Mouse (Mus musculus): Measurements from ENCODE around the gene Dnajc4. TPM values are rescaled to one million over a fixed set of nuclear protein-coding genes. Genes with fewer than 3 reads are reported as not detected.

Dnajc4 gene
- total RNA-seq (2021): 10 to 100 TPM; 14.0 to 17.7 TPM

DNA sequence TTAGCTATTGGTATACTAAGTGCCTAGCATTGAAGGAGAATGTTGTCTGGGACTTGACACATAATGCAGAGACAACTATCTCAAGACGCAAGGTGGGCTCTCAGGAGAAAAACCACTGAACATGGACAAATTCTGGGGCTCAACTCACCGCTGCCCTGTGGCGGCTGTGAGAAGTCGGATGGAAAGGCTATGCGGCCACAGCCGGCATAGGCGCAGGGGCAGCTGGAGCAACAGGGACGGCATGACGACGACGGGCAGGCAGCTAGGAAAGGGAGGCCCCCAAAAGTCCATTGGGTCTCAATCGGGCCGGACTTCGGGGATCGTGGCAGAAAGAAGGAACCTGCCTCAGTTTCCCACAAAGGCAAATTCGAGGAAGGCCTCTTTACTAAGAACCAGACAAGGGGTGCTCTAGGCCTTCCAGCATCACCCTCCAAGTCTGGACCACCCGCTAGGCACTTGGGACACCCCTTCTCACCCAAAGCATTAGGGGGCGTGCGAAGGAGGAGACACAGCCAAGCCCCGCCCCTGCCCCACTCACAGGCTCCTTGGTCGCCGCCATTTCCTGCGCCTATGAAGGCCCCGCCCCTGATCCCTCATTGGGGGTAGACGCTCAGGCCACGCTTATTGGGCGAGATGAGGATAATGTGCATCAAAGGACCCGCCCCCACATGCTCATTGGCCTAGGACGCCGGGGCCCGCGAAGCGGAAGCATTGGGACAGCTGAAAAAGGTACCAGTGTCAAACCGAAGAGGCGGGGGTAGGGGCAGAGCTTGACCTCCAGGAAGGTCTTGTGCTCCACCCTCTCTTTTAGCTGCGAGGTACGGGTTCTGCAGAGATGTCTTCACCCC lies at the start of gene Dnajc4:
Dnajc4 (minus strand) TSS at position 562 of the 848 bp plus-strand sequence.
- DNase-seq: peak; percentile 98
- intact Hi-C loops (cut with DNase I): no loop called here

DNA sequence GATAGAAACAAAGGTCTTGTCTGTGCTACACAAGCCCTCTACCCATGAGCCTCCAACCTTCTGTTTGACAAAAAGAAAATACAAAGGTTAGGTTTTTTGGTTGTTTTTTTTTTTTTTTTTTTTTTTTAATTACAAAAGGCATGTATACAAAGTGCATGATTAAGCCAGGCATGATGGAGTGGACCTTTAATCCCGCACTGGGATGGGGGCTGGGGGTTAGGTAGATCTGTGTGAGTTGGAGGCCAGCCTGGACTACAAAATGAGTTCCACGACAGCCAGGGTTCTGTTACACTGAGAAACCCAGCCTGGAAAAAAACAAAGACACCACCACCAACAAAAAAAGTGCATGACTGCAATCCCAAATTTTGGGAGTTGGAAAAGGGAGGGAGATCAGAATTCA lies 48.8 kb upstream of the Dnajc4 start:
- DNase-seq: no peak
- intact Hi-C loops (cut with DNase I): no loop called here

DNA sequence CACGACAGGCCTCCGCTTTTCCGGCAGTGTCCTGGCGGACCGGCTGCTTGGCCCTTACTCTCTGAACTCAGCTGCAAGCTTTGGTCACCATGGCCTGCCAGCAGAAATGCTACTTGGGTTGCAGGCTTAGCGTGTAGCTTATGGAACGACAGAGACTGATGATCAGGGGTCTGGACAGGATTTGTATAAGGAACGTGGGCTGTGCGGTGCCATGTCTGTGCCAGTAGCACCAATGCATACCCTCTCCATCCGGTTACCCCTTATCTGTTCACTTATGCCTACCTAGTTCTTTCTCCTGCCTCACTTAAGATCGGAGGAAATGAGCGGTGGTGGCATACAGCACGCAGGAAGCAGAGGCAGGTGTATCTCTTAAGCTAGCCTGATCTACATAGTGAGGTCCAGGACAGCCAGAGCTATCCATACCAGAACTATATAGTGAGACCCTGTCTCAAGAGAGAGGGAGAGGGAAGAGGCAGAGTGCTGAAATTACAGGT lies 48.3 kb upstream of the Dnajc4 start:
- DNase-seq: no peak
- intact Hi-C loops (cut with DNase I): no loop called here

DNA sequence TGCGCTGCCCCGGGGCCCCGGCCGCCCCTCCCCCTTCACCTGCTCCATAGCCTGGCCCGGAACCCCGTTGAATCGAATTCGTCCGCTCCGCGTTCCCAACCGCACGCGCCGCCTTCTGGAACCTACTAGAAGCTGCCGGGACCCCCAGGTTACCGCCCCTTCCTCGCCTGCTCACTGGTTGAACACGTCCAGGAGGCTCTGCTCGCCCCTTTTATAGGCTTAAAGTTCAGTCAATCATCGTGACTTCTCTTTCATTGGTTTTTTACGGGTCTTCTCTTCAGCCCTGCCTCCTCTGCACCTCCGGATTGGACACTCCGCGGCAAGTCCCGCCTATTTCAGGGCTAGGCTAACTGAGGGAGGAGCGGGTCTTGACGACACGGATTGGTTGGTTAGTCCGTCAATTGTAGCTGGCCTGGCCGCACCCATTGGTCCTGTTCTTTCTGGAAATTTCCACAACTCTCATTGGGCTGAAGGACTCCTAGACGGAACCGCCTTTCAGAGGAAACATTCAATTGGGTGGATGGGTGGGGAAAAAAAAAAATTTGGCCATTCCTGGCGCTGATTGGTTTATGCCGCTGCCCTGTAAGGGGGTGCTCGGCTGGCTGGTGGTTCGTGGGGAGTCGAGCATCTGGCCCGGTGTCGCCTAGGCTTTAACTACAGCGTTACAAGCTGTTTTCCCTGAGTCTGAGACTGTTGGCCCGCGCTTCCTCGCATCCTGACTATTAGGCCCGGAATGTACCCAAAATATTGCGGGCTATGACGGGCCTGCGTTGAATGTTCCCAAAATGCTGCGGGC lies 47.7 kb upstream of the Dnajc4 start, which contains the start of gene Stip1:
Stip1 (minus strand) TSS at position 127 of the 796 bp plus-strand sequence.
- DNase-seq: peak; percentile 99
- intact Hi-C loops (cut with DNase I): no loop called here

DNA sequence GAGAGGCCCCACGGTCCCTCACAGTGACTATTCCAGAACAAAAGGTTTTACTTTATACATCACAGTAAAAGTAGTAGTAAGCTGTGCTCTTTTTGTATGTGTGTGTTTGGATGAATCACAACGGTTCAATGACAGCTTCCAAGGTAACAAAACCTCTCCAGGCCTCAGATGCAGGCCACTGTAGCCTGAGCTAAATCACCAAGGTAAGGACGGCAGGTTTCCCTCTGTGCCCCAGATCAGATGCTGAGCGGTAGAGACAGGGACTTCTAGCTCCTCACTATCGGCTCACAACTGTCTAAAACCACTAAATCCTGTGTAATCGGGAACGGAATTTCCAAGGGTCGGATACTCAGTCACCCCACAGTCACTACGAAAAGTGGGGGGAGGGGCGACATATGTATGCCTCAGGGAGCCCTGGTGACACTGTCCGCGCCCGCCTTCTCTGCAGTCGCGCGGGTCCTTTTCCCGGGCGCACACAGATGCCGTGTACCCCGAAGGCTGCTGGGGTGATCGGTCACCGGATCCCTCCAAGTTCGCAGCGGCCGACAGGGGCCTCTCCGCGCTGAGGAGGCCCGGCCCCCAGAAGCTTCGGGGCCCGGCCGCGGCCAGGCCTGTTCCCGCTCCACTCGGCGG lies 46.8 kb upstream of the Dnajc4 start:
- DNase-seq: peak; percentile 72
- intact Hi-C loops (cut with DNase I): no loop called here

DNA sequence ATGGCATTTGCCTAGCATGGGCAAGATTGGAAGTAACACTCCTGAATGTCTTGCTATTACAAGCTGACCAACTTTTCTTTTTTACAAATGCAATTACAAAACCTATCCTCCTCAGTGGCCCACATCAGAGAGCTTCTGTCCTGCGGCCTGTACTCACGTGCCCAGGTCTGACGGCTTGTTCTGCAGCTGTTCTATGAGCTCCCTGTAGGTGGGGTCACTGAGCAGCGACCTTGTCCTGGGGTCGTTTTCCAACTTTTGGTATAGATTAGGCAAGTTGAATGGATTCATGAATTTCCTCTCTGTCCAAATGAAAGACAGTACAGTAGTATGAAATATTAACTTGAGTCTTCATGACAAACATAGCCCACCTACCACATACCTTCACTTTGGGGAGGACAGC lies 41.6 kb upstream of the Dnajc4 start:
- DNase-seq: no peak
- intact Hi-C loops (cut with DNase I): no loop called here

DNA sequence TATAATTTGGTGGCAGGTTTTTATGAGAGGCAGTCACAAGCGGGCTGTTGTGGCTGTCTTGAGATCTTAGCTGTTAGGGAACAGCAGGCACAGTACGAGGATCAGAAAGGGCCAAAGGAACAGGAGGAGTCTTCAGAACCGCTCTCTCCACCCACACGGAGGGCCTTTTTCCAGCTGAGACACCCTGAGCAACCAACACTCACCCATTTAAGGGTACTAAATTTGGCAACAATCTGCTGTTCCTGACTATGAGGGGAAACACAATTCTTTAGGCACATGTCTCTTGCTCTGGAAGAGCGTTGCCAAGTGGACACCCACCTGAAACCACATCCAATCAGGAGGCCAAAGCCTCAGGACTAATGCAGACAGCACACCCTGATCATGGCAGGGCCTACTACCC lies 37.2 kb upstream of the Dnajc4 start:
- DNase-seq: no peak
- intact Hi-C loops (cut with DNase I): no loop called here

DNA sequence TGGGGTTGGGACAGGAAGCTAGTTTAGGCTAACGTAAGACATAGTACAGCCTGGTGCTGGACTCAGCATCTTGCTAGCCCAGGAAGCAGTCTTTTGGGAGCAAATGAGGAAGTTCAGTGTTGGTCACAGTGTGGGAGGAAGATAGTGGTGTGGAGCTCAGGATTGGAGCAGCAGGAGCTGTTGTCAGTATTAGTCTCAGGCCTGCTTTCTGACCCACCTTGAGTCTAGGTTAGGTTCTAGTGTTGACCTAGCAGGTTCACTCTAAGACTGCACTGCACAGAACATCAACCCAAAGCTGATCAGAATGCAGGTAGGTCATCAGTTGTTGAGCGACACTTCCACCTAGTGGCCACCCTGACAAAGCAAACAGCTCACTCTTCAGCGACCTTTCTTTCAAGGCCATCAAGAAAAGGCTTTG lies 27.9 kb upstream of the Dnajc4 start:
- DNase-seq: peak; percentile 45
- intact Hi-C loops (cut with DNase I): no loop called here

DNA sequence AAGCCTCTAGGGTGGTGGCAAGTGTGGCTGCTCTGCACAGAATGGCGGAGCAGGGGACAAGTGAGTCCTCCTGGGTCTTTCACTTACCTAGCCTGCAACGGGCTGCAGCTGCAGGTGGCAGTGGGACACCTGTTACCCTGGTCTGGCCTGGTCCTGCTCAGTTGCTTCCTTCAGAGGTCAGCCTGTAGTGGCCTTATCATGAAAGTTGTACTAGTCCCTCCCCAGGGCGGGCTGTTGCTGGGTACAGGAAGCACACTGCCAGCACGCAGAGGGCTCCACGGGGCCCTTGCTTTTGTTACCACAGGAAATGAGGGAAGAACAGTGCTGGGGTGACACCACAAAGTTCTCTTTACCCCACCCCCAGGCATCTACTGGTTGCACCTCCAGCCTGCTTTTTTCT lies 26.8 kb upstream of the Dnajc4 start, which contains the start of gene Fermt3:
Fermt3 (minus strand) TSS at position 279 of the 400 bp plus-strand sequence.
- no peak for DNase-seq
- intact Hi-C loops (cut with DNase I): no loop called here

DNA sequence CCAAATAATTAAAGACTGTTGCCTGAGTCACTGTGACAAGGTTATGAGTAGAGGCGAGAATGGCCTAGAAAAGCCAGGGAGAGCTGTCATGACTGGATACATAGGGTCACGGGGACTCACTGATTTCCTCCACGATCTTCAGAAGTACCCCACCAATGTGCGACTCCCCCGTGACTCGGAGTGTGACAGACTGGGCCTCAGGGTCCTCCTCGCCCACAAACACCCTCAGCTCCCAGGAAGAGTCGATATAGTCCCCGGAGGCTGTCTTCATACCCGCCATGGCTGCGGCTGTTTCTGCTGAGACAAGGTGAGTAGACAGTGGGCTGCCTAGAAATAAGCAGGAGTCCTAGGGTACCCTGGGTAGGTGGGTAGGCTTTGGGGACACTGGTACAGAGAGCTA lies 26.2 kb upstream of the Dnajc4 start:
- intact Hi-C loops (cut with DNase I): no loop called here
- DNase-seq: no peak

DNA sequence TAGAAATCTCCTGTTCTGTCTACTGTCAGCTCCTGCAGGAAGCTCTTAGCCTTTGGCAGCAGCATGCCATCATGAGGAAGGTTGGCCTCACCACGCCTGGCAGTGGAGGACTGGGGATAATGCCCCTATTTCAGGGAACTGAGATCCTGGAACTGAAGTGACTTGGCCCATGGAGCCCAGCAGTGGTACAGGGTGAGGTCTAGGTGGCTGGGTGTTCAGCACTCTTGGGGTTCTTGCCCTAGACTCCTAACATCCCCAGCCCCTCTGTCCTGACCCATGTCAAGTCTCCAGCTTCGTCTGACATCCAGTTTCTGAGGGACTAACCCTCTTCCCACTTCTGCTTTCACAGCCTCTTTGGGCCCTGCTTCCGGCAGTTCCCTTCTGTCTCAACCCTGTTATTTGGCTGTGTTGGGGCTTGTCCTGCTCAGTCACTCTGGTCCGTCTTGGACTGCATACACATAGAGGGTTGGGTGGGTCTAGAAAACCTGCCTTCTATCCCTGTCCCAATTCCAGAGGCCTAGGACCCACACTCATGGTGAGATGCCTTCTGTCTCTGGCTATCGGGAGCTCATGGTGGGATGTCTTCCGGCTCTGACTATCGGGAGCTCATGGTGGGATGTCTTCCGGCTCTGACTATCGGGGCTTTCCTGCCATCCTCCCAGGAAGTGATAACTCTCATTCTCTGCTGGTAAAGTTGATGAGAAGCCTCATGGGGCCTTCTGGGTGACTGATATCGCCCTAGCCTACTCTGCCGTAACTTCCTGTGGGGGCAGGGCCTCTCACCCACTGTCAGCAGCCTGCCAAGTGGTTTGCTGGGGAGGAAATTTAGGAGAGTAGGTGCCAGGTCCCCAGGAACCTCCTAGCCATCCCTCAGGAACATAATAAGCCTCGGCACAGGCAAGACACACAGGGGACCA lies 25.4 kb upstream of the Dnajc4 start:
- intact Hi-C loops (cut with DNase I): no loop called here

DNA sequence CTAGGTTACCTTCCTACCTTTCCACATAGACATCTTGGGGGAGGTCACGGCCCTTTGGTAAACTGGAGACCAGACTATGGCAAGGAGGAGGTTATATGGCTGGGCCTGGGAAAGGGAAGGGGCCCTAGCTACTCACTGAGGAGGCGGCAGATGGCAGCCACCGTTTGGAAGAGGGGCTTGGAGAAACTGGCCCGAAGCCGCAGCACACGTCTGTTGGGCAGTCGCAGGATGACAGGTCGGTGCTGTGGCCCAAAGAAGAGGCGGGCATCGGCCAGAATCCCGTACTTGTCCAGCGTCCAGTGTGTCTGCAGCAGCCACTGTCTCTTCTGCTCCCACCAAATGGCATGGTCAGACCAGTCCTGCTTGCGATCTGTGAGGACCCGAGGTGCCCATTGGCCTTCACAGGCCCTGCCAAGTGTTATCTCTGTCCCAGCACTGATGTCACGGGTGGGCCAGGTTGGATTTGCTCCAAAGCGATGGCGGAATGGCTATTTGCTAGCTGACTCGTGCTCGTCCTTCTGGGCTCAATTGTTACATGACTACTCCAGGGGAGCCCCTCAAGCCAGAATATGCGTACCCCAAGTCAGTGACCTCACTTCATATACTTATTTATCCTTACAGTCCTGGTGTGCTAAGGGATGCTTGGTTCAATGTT lies 22.2 kb upstream of the Dnajc4 start:
- intact Hi-C loops (cut with DNase I): no loop called here
- peak; percentile 60 for DNase-seq

More for the DNA sequence above, 25.4 kb upstream of the Dnajc4 start:
- DNase-seq: no peak

DNA sequence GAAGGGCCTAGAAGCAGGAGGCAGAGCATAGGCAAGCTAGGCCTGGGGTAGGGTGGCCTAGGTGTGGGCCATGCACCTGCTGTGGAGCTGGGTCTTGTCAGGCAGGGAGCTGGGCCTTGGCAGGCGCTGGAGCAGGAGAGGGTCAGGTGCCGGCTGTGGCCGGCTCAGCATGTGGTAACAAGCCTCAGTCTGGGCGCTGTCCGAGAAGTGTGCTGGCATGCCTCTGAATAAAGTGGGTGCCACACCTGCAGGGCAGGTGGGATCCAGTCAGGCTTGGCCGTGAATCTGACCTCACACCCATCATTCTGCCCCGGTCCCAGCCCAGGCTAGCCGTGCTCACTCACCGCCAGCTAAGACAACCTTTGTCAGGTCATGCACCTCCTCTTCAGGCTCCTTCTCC lies 21.6 kb upstream of the Dnajc4 start:
- intact Hi-C loops (cut with DNase I): no loop called here
- no peak for DNase-seq

DNA sequence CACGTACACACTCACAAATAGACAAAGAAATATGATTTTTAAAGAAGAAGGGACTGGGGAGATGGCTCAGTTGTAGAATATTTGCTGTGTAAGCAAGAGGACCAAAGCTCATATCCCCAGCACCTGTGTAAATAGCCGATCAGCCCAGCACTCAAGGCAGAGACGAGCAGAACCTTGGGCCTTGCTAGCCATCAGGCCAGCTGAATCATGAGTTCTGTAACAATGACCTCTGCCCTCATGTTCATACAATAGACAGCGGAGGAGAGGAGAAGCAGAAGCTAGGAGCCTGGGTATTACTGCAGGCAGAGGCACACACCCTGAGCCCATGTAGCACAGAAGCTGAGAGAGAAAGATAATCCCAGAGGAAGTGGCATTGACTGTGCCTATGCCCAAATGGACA lies 20.1 kb upstream of the Dnajc4 start:
- intact Hi-C loops (cut with DNase I): no loop called here
- DNase-seq: no peak

DNA sequence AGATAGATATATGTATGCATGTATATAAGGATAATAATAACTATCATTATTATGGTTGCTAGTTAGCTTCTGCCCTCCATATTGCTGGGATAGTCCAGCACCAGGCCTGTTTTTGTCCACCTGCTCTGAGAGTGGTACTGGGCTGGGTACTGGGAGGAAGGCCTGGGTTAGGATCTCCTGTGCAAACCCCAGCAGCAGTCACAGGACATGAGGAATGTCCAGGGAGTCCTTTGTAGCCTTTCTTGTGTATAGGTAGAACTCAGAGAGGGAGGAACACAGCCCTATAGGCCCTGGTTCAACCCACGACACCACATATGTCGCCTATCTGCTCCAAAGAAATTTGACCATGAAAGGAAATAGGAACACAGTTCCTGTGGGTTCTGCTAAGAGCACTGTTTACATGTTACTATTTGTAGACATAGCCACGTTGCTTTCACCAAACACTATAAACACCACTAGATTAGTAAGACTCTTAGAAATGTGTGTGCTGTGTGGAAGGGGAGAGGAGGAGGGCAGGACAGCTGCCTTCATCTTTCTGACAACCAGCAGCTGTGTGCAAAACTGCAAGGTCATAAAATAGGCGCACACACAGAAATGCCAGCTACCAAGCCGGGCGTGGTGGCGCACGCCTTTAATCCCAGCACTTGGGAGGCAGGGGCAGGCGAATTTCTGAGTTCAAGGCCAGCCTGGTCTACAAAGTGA lies 14.7 kb upstream of the Dnajc4 start:
- intact Hi-C loops (cut with DNase I): no loop called here
- no peak for DNase-seq

DNA sequence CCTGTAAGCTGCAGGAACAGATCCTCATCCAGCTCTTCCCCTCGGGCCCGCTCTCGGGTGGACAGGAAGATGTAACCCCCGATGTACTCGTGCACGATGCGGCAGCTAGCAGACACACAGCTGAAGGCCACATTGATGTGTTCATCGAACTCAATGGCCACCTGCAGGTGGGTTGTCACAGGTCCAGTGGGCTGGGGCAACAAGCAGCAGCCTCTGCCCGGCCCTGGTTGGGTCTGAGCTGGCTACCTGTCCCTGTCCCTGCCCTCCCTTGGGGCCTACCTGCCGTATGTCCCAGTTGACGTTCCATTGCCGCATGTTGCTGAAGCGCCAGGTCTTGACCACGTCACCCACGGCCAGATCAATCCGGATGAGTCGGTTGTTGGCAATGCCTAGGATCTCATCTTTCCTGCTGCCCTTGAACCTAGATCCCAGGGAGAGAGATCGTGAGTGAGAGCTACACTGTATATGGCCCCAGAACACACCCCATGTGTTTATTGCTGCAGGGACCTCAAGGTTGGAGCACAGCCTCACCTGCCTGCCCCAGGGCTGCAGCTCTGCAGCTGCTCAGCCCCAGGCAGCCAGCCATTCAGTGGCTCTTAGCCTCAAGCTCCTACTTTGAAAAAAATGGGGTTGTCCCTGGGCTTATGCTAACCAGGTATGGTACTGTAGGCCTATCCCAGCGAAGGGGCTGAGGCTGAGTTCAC lies 7.1 kb upstream of the Dnajc4 start:
- no peak for DNase-seq
- intact Hi-C loops (cut with DNase I): no loop called here

DNA sequence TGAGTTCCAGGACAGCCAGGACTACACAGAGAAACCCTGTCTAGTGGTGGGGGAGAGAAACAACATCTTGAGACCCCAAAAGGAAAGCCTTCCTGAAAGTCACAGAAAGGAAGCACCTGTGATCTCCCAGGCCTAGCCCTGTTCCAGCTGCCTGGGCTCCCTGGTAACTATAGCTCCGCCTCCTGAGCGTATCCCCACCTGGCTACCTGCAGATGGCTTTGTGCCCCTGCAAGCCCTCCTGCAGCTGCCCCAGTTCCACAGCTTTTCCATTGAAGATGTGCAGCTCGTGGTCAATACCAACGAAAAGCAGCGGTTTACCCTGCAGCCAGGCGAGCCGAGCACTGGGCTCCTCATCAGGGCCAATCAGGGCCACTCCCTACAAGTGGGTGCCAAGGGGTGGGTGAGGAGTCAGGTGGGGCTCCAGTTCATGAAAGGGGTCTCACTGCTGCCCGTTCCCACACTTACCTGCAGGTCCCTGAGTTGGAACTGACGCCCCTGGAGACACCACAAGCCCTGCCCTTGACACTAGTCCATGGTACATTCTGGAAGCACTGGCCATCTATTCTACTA lies 5.4 kb upstream of the Dnajc4 start:
- intact Hi-C loops (cut with DNase I): no loop called here
- DNase-seq: no peak

DNA sequence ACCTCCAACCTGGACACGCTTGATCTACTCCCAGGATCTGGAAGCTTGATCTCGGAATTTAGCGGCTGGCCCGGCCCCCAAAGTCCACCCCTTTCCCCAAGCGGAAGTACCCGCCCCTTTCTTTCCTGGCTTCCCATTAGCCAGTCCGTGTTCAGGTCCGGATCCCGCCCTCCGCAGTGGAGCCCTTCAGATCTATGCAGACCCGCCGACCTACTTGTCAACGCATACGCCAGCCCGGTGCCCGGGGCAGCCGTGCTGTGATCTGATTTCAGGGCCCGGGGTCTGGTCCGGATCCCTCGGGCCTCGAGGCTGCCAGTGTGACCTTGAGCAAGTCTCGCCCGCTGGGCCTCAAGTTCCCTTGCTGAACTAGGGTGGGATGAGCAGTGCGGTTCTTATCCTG lies 3.6 kb upstream of the Dnajc4 start, which contains the start of the genes Nudt22 and Trpt1:
Nudt22 (minus strand) TSS at position 112 of the 400 bp plus-strand sequence.
Trpt1 (plus strand) TSS at position 126 of the 400 bp plus-strand sequence.
- intact Hi-C loops (cut with DNase I): no loop called here
- DNase-seq: peak; percentile 86

All from left cerebral cortex, postnatal 4 days (tissue).